Mouse (Mus musculus) hindbrain, embryonic 16.5 days (tissue): ENCODE results near the gene Klhdc8a. TPM values are rescaled to one million over a fixed set of nuclear protein-coding genes. Genes with fewer than 3 reads are reported as not detected.

Source experiments
- ATAC-seq: fragments of 200-750 bp; cut with Nextera tagmentation; 2 replicates; pipeline ENCODE4 v1.8.0; 2017; ENCODE audit warnings: moderate TSS enrichment, moderate library complexity
- H3K27ac ChIP-seq: fragments of 300-500 bp; sonication (generic); 2 replicates; pipeline ENCODE4 v1.5.1; 2014; ENCODE audit warnings: low read depth, mild to moderate bottlenecking, control low read depth, low read length, moderate library complexity
- H3K27me3 ChIP-seq: fragments of 300-500 bp; sonication (generic); replicated peaks from 2 replicates; pipeline ENCODE4 v1.6.1; 2014; ENCODE audit warnings: low read length; ENCODE audit not compliant: control insufficient read depth, insufficient read depth
- H3K36me3 ChIP-seq: fragments of 300-500 bp; sonication (generic); 2 replicates; pipeline ENCODE4 v1.6.1; 2014; ENCODE audit warnings: mild to moderate bottlenecking, low read length, moderate library complexity, mixed read lengths; ENCODE audit not compliant: control insufficient read depth, insufficient read depth
- H3K4me1 ChIP-seq: fragments of 300-500 bp; sonication (generic); 2 replicates; pipeline ENCODE4 v1.6.1; 2014; ENCODE audit warnings: low read depth, low read length; ENCODE audit not compliant: control insufficient read depth, insufficient read depth
- H3K4me2 ChIP-seq: fragments of 300-500 bp; sonication (generic); 2 replicates; pipeline ENCODE4 v1.6.1; 2014; ENCODE audit warnings: mild to moderate bottlenecking, low read length, control low read depth, moderate library complexity
- H3K4me3 ChIP-seq: fragments of 300-500 bp; sonication (generic); 2 replicates; pipeline ENCODE4 v1.5.1; 2014; ENCODE audit warnings: mild to moderate bottlenecking, low read length, control low read depth, moderate library complexity
- H3K9ac ChIP-seq: fragments of 300-500 bp; sonication (generic); 2 replicates; pipeline ENCODE4 v1.6.1; 2014; ENCODE audit warnings: low read depth, mild to moderate bottlenecking, control low read depth, low read length, moderate library complexity
- H3K9me3 ChIP-seq: fragments of 300-500 bp; sonication (generic); 2 replicates; pipeline ENCODE4 v1.6.1; 2014; ENCODE audit warnings: mild to moderate bottlenecking, low read length, moderate library complexity; ENCODE audit not compliant: control insufficient read depth
- WGBS: fragments of 180-500 bp; shearing (Covaris S2); extraction: QIAGEN DNeasy Blood & Tissue Kit; methylation state at CpG from one replicate; pipeline ENCODE4 v1.1.7; 2014; 5-methylcytosine and 5-hydroxymethylcytosine counted together
- polyA plus RNA-seq: library from polyadenylated mRNA; unstranded; fragments of >200 nt; fragmentation: Nextera tagmentation; extraction: Ambion mirVana; gene quantifications from 2 replicates; pipeline ENCODE4 v1.2.1, GENCODE M21; 2015

The Klhdc8a gene
- polyA plus RNA-seq, 1 experiment from 2014 or later = 10.0 TPM

DNA sequence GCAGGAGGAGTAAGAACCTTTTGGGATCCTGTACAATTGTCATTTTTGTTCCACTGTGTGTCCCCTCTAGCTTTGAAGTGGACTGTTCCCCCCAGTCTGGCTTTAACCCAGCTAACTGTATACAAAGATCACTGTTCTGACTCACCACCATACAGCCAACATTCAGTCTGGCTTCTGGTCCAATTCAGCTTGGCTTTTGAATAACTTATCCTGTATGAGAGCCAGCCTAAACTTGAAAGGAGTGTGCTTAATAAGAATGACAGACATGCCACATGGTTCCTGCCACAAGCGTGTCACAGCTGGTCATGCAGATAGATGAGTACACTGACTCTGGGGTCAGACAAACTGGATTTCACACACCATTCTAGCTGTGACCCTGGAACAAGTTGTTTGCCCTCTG is 11.7 kb upstream of the Klhdc8a start:
- ATAC-seq = no peak
- Histone ChIP-seq H3K27ac (no peak overlapping the region), H3K9ac (no peak overlapping the region), H3K4me2 (no peak overlapping the region), H3K9me3 (no peaks in the 10 kb centered on the region), H3K36me3 (no peaks in the 10 kb centered on the region), H3K4me1 (peaks cover 43% of the 10 kb centered on the region), H3K4me3 (no peak overlapping the region), H3K27me3 (no peaks in the 10 kb centered on the region)
- 63% methylated on average over 1 of the region's 1 CpGs for WGBS

GRCm38 (mm10) chr1:132287445-132287844 is 11.0 kb upstream of the Klhdc8a start:
- ATAC-seq = no peak
- H3K27ac ChIP-seq = no peak overlapping the region
- WGBS = 58% methylated on average over 2 of the region's 2 CpGs
- no peaks in the 10 kb centered on the region for H3K27me3 ChIP-seq
- no peak overlapping the region for H3K9ac ChIP-seq
- H3K4me3 ChIP-seq = no peak overlapping the region
- no peak overlapping the region for H3K4me2 ChIP-seq
- H3K36me3 ChIP-seq = no peaks in the 10 kb centered on the region
- H3K4me1 ChIP-seq = peaks cover 44% of the 10 kb centered on the region
- H3K9me3 ChIP-seq = no peaks in the 10 kb centered on the region

DNA sequence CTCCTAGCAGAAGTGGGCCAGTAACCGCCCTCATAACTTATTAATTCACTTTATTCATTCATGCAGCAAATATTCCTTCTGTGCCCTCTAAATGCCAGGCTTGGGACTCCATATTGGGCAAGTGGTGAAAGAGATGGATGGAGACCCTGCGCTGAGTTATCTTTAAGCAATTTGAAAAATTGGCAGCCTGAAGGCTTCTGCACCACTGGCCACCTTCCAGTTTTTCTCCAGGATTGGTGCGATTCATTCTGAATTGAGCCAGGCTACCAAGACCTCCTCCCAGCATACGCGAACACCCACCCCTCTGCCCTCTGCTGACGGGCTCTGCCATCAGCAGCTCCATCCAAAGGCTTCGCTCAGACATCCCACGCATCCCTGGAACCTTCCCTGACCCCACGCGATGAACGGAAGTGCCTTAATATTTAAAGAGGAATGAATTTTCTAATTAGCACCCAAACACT is 10.4 kb upstream of the Klhdc8a start:
- Histone ChIP-seq H3K27ac (peak overlapping the region; percentile 24; the same call in 1 of the 2 replicates), H3K4me1 (peaks cover 42% of the 10 kb centered on the region), H3K4me3 (no peak overlapping the region), H3K4me2 (no peak overlapping the region), H3K9me3 (no peaks in the 10 kb centered on the region), H3K9ac (no peak overlapping the region), H3K27me3 (no peaks in the 10 kb centered on the region), H3K36me3 (no peaks in the 10 kb centered on the region)
- WGBS = 9% methylated on average over 11 of the region's 11 CpGs
- ATAC-seq = peak; percentile 46

GRCm38 (mm10) chr1:132289965-132290364 is 8.5 kb upstream of the Klhdc8a start:
- no peak overlapping the region for H3K4me2 ChIP-seq
- no peaks in the 10 kb centered on the region for H3K9me3 ChIP-seq
- H3K27me3 ChIP-seq = no peaks in the 10 kb centered on the region
- no peak overlapping the region for H3K4me3 ChIP-seq
- ATAC-seq = peak; percentile 45; the same call in 1 of the 2 replicates
- no peaks in the 10 kb centered on the region for H3K36me3 ChIP-seq
- H3K27ac ChIP-seq = no peak overlapping the region
- peaks cover 39% of the 10 kb centered on the region for H3K4me1 ChIP-seq
- no peak overlapping the region for H3K9ac ChIP-seq
- WGBS = 51% methylated on average over 6 of the region's 6 CpGs

DNA sequence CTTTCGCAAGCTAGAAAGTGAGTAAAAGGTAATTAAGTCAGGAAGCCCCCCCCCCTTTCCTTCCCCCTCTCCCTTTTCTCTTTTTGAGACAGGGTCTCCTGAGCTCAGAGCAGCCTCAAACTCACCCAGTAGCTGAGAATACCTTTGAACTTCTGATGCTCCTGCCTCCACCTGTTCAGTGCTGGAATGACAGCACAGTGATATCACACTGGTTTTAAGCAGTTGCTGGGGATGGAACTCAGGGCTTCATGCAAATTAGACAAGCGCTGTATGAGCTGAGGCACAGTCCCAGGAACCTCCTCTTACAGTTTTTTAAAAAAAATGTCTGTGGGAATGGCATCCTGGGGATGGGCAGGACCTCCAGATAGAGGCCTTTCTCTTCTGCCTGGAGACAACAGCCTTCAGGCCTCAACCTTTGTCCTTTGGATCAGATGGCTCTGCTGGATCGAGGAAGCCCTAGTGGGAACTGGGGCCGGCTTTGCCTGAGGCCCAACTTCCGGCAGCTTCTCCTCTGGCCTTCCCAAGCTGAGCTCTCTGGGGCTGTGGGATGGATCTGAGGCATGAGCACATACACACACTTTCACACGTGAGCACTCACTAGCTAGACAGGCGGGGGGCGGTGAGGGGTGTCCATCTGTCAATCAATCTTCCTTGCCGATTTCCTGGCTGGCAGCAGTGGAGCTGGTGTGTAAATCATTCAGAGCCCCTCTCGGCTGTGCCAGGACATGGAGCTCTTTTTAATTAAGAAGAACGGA is 7.3 kb upstream of the Klhdc8a start:
- H3K4me1 ChIP-seq = peaks cover 47% of the 10 kb centered on the region
- ATAC-seq = peak; percentile 8; the same call in 1 of the 2 replicates
- H3K27me3 ChIP-seq = no peaks in the 10 kb centered on the region
- no peak overlapping the region for H3K4me3 ChIP-seq
- H3K36me3 ChIP-seq = no peaks in the 10 kb centered on the region
- no peaks in the 10 kb centered on the region for H3K9me3 ChIP-seq
- H3K27ac ChIP-seq = peak overlapping the region; percentile 44; the same call in 1 of the 2 replicates
- H3K4me2 ChIP-seq = no peak overlapping the region
- 27% methylated on average over 11 of the region's 11 CpGs for WGBS
- no peak overlapping the region for H3K9ac ChIP-seq

- Histone ChIP-seq H3K9me3 (no peaks in the 10 kb centered on the region), H3K27me3 (no peaks in the 10 kb centered on the region), H3K27ac (0 out of 2 replicates have a peak overlapping the region, but pooled peaks have one; percentile 21), H3K4me2 (no peak overlapping the region), H3K4me1 (peaks cover 47% of the 10 kb centered on the region), H3K4me3 (no peak overlapping the region), H3K9ac (no peak overlapping the region), H3K36me3 (no peaks in the 10 kb centered on the region)
- 24% methylated on average over 4 of the region's 4 CpGs for WGBS
- ATAC-seq = 0 out of 2 replicates have a peak, but pooled peaks have one; percentile 1
Measured at GRCm38 (mm10) chr1:132291706-132292105, 6.7 kb upstream of the Klhdc8a start.

- WGBS = 44% methylated on average over 21 of the region's 21 CpGs
- H3K27ac ChIP-seq = peak overlapping the region; percentile 21; the same call in 1 of the 2 replicates
- no peak for ATAC-seq
- no peaks in the 10 kb centered on the region for H3K27me3 ChIP-seq
- peaks cover 44% of the 10 kb centered on the region for H3K4me1 ChIP-seq
- no peaks in the 10 kb centered on the region for H3K36me3 ChIP-seq
- H3K9me3 ChIP-seq = no peaks in the 10 kb centered on the region
- no peak overlapping the region for H3K4me3 ChIP-seq
- H3K9ac ChIP-seq = no peak overlapping the region; the same call in 1 of the 2 replicates
- H3K4me2 ChIP-seq = no peak overlapping the region
Measured at GRCm38 (mm10) chr1:132292318-132293129, 5.9 kb upstream of the Klhdc8a start.

- 69% methylated on average over 7 of the region's 7 CpGs for WGBS
- Histone ChIP-seq H3K27ac (no peak overlapping the region; the same call in 1 of the 2 replicates), H3K27me3 (no peaks in the 10 kb centered on the region; the same call in 1 of the 2 replicates), H3K9me3 (no peaks in the 10 kb centered on the region), H3K4me2 (no peak overlapping the region), H3K9ac (no peak overlapping the region), H3K36me3 (no peaks in the 10 kb centered on the region), H3K4me3 (no peak overlapping the region), H3K4me1 (peaks cover 39% of the 10 kb centered on the region)
- ATAC-seq = no peak
Measured at GRCm38 (mm10) chr1:132295506-132295905, 2.9 kb upstream of the Klhdc8a start.

DNA sequence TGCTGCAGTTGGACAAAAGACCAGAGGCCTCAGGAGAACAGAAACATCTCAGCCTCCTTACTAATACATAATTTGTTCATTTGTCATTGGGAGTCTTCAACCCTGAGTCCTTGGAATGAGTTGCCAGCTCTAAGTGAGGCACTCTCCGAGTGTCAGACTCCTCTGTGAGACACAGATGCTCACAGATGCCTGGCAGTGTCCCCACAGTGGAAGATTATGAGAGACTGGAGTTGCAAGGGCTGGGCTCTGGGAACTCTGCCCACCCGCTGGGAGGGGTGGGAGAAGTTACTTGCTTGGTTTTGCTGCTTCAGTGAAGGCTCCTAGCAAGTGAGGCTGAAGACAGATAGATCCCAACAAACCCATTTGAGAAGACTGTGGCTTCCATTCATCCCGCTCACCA is 2.4 kb upstream of the Klhdc8a start:
- WGBS = 65% methylated on average over 3 of the region's 3 CpGs
- H3K4me3 ChIP-seq = no peak overlapping the region
- H3K4me2 ChIP-seq = no peak overlapping the region
- H3K9me3 ChIP-seq = no peaks in the 10 kb centered on the region
- no peak overlapping the region for H3K9ac ChIP-seq
- no peak for ATAC-seq
- no peaks in the 10 kb centered on the region for H3K36me3 ChIP-seq
- peak overlapping the region; percentile 14; the same call in 1 of the 2 replicates for H3K27ac ChIP-seq
- peaks cover 37% of the 10 kb centered on the region for H3K4me1 ChIP-seq
- no peaks in the 10 kb centered on the region; the same call in 1 of the 2 replicates for H3K27me3 ChIP-seq
